Mouse (Mus musculus) testis, adult 2 months (tissue): ENCODE data around the gene Hfe2. TPM values are rescaled to one million over a fixed set of nuclear protein-coding genes. Genes with fewer than 3 reads are reported as not detected.

Source experiments
- H3K27ac ChIP-seq: fragments of 200-500 bp; 2 replicates; pipeline ENCODE4 v1.5.1; 2012; ENCODE audit warnings: low read depth, low read length; ENCODE audit not compliant: control insufficient read depth, insufficient read depth
- H3K27me3 ChIP-seq: fragments of 200-500 bp; 2 replicates; pipeline ENCODE4 v1.6.1; 2012; ENCODE audit warnings: mild to moderate bottlenecking, low read length, moderate library complexity; ENCODE audit not compliant: control insufficient read depth, insufficient read depth
- H3K36me3 ChIP-seq: fragments of 200-500 bp; 2 replicates; pipeline ENCODE4 v1.6.1; 2012; ENCODE audit warnings: mild to moderate bottlenecking, low read length; ENCODE audit not compliant: control insufficient read depth, insufficient read depth
- H3K4me1 ChIP-seq: fragments of 200-500 bp; 2 replicates; pipeline ENCODE4 v1.6.1; 2012; ENCODE audit warnings: low read length; ENCODE audit not compliant: control insufficient read depth, insufficient read depth
- H3K4me3 ChIP-seq: fragments of 200-500 bp; 2 replicates; pipeline ENCODE4 v1.5.1; 2012; ENCODE audit warnings: low read depth, mild to moderate bottlenecking, low read length, moderate library complexity, mixed read lengths; ENCODE audit not compliant: control insufficient read depth
- CTCF ChIP-seq: fragments of 200-500 bp; IDR thresholded peaks from 2 replicates; pipeline ENCODE4 v1.5.1; 2012; ENCODE audit warnings: low read depth, mild to moderate bottlenecking, inconsistent platforms, low read length, moderate library complexity; ENCODE audit not compliant: control insufficient read depth, insufficient read depth, insufficient replicate concordance
- POLR2A ChIP-seq: fragments of 200-500 bp; IDR thresholded peaks from 2 replicates; pipeline ENCODE4 v1.6.1; 2012; ENCODE audit warnings: low read depth, mild to moderate bottlenecking, inconsistent platforms, low read length, moderate library complexity; ENCODE audit not compliant: control insufficient read depth
- polyA plus RNA-seq: library from polyadenylated mRNA; depleted of rRNA; stranded (reverse); fragments of >200 nt; gene quantifications from 2 replicates; pipeline ENCODE4 v1.2.3, GENCODE M21; 2012

Hfe2 gene
- polyA plus RNA-seq, 1 experiment: 7.8 TPM

- no peaks in the 10 kb centered on the region for H3K27me3 ChIP-seq
- H3K36me3 ChIP-seq: peaks cover 5% of the 10 kb centered on the region
- peaks cover 6% of the 10 kb centered on the region for H3K4me1 ChIP-seq
- H3K4me3 ChIP-seq: peak within 1 kb of the TSS; percentile 84
- TF ChIP-seq POLR2A (peak; percentile 99), CTCF (peak; percentile 24; the same call in 1 of the 2 replicates)
- H3K27ac ChIP-seq: peak within 1 kb of the TSS; percentile 95
Observed at GRCm38 (mm10) chr3:96557694-96558093, 32.7 kb downstream of the Hfe2 start, which contains the start of gene Txnip. Txnip (plus strand) TSS chr3:96557957.

DNA sequence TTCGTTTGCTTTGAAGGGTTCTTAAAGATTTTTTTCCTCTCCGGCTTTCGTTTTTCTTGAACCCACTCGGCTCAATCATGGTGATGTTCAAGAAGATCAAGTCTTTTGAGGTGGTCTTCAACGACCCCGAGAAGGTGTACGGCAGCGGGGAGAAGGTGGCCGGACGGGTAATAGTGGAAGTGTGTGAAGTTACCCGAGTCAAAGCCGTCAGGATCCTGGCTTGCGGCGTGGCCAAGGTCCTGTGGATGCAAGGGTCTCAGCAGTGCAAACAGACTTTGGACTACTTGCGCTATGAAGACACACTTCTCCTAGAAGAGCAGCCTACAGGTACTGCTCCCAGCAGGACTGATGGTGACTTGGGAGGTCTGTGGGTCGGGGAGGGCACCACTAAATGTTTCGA is 33.2 kb downstream of the Hfe2 start:
- Histone ChIP-seq H3K4me3 (peak overlapping the region; percentile 84), H3K4me1 (peaks cover 6% of the 10 kb centered on the region), H3K36me3 (peaks cover 5% of the 10 kb centered on the region), H3K27me3 (no peaks in the 10 kb centered on the region), H3K27ac (peak overlapping the region; percentile 77)
- no peak; the same call in 1 of the 2 replicates for TF ChIP-seq POLR2A
- no peak for TF ChIP-seq CTCF

- TF ChIP-seq CTCF (no peak), POLR2A (no peak)
- H3K27me3 ChIP-seq: no peaks in the 10 kb centered on the region
- H3K36me3 ChIP-seq: peaks cover 5% of the 10 kb centered on the region
- peak overlapping the region; percentile 19 for H3K27ac ChIP-seq
- peaks cover 6% of the 10 kb centered on the region for H3K4me1 ChIP-seq
- H3K4me3 ChIP-seq: peak overlapping the region; percentile 63
Observed at GRCm38 (mm10) chr3:96558668-96559196, 33.8 kb downstream of the Hfe2 start.

- Histone ChIP-seq H3K27ac (peak overlapping the region; percentile 9; the same call in 1 of the 2 replicates), H3K36me3 (peaks cover 5% of the 10 kb centered on the region), H3K27me3 (no peaks in the 10 kb centered on the region), H3K4me3 (peak overlapping the region; percentile 70), H3K4me1 (peaks cover 6% of the 10 kb centered on the region)
- no peak for TF ChIP-seq CTCF
- peak; percentile 14; the same call in 1 of the 2 replicates for TF ChIP-seq POLR2A
Observed at GRCm38 (mm10) chr3:96559398-96559910, 34.5 kb downstream of the Hfe2 start.

GRCm38 (mm10) chr3:96559911-96560850 is 35.2 kb downstream of the Hfe2 start:
- peak overlapping the region; percentile 70 for H3K4me3 ChIP-seq
- H3K4me1 ChIP-seq: peaks cover 6% of the 10 kb centered on the region
- TF ChIP-seq POLR2A: no peak
- TF ChIP-seq CTCF: no peak
- peak overlapping the region; percentile 69 for H3K27ac ChIP-seq
- H3K27me3 ChIP-seq: no peaks in the 10 kb centered on the region
- H3K36me3 ChIP-seq: peaks cover 5% of the 10 kb centered on the region

DNA sequence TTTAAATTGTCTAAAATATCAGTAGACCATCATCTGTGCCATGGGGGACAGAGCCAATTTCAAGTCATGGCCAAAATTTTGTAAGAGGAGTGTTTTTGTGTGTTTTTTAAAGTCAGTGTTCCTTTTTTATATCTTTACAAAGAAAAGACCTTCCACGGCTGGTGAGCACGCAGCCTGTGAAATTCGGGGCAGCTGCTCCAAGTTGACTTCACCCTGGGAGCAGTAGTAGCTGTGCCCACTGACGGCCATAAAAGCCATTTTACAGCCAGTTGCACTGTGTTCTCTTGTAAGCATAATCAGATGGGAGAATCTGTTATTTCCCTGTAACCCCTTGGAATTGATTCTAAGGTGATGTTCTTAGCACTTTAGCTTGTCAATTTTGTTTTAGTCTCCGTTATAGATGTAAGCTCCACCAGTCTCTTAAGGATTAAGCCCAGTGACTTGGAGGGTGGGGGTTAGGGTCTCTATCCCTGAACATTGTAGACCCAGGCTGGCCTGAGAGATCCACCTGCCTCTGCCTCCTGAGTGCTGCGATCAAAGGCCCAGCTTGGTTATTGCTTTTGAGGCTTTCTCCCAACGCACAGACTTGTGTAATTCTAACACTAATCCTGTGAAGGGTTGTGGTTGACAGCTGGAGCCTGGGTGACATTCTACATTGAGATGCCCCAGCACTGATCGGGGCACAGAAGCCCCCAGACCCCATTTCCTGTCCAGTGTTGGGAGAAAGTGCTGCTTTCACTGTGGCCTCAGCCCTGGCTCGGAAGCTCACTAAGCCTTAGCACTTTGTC is 36.1 kb downstream of the Hfe2 start:
- Histone ChIP-seq H3K36me3 (peaks cover 5% of the 10 kb centered on the region), H3K4me3 (peak overlapping the region; percentile 70), H3K27me3 (no peaks in the 10 kb centered on the region), H3K4me1 (peaks cover 6% of the 10 kb centered on the region), H3K27ac (peak overlapping the region; percentile 36; the same call in 1 of the 2 replicates)
- TF ChIP-seq POLR2A (no peak), CTCF (no peak)
